8 mouse cellular contexts compared by ENCODE assay signal in the genomic region with DNA sequence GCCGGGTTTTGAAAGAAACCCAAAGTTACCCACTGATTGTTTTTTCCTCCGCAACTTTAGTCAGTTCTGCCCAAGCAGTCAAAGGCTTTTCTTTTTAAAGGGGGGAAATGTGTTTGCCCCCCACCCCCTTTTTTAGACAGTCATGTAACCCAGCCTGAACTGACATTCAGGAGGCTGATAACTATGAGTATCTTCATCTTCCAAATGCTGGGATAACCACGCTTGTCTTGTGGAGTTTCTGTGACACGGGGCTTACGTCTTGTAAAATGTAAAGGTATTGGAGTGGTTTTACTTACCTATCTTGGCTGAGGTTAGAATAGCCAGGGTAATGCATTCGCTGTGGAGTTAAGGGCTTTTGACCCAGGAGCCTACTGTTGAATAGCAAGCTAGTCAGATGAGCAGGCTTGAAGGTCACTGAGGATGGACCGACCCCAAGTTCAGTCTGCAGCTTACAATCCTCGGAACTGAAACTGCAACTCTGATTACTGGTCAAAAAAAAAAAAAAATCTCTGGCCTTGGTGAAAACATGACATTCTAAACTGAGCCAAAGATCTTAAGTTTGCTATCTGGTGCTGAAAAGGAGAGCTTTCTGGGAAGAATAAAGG. TPM values are rescaled to one million over a fixed set of nuclear protein-coding genes. Genes with fewer than 3 reads are reported as not detected.
DNase-seq lines count a peak whose midpoint lies in the region; ATAC-seq and TF ChIP-seq lines count a peak whose summit lies in the region.

A gene (minus strand): TSS at position 318 of the 605 bp plus-strand sequence.

- no peaks in the 10 kb centered on the region for H3K36me3 ChIP-seq in heart, embryonic 11.5 days (ENCODE audit: control insufficient read depth, insufficient read depth, low read length)
- H3K36me3 ChIP-seq in kidney, postnatal 0 days (ENCODE audit: insufficient read depth, low read length), result no peaks in the 10 kb centered on the region
- H3K36me3 ChIP-seq in megakaryocyte, embryonic 14.5 days (replicated peaks; ENCODE audit: low read length), result peaks cover 10% of the 10 kb centered on the region

- peak within 1 kb of the TSS; percentile 98 for H3K27ac ChIP-seq in cortical plate, adult 2 months (ENCODE audit: insufficient read depth, low read length)
- H3K27ac ChIP-seq in heart, embryonic 11.5 days (ENCODE audit: low read depth, low read length), result peak within 1 kb of the TSS; percentile 94
- H3K27ac ChIP-seq in kidney, postnatal 0 days, result peak within 1 kb of the TSS; percentile 97

- WGBS in heart, embryonic 11.5 days (ENCODE audit: insufficient replicate concordance), result 2% methylated on average over 8 of the region's 8 CpGs
- 2% methylated on average over 8 of the region's 8 CpGs for WGBS in kidney, postnatal 0 days

- peak within 1 kb of the TSS; percentile 90 for H3K4me3 ChIP-seq in cortical plate, adult 2 months (ENCODE audit: insufficient read depth, low read length)
- H3K4me3 ChIP-seq in heart, embryonic 11.5 days (ENCODE audit: low read depth, low read length), result peak within 1 kb of the TSS; percentile 61
- peak within 1 kb of the TSS; percentile 80 for H3K4me3 ChIP-seq in kidney, postnatal 0 days (replicated peaks; ENCODE audit: low read depth, low read length)
- peak within 1 kb of the TSS; percentile 97 for H3K4me3 ChIP-seq in megakaryocyte, embryonic 14.5 days (replicated peaks)

- peak within 1 kb of the TSS; percentile 76 for H3K4me2 ChIP-seq in heart, embryonic 11.5 days
- H3K4me2 ChIP-seq in kidney, postnatal 0 days (ENCODE audit: low read length), result peak within 1 kb of the TSS; percentile 77

- no peaks in the 10 kb centered on the region for H3K27me3 ChIP-seq in heart, embryonic 11.5 days (ENCODE audit: control insufficient read depth, insufficient read depth, low read length)
- no peaks in the 10 kb centered on the region for H3K27me3 ChIP-seq in kidney, postnatal 0 days (ENCODE audit: insufficient read depth, low read length)
- no peaks in the 10 kb centered on the region for H3K27me3 ChIP-seq in megakaryocyte, embryonic 14.5 days (replicated peaks)

- TF ChIP-seq POLR2A in cortical plate, adult 2 months (IDR thresholded peaks at IDR 0.05; ENCODE audit: extremely low read depth, insufficient read depth, low read length), result no peak

- TF ChIP-seq CTCF in cortical plate, adult 2 months (IDR thresholded peaks at IDR 0.05; ENCODE audit: extremely low read depth, insufficient read depth, low read length), result no peak
- TF ChIP-seq CTCF in kidney, postnatal 0 days (IDR thresholded peaks at IDR 0.05; ENCODE audit: low read depth), result no peak

- ATAC-seq in heart, embryonic 11.5 days (replicated peaks; ENCODE audit: insufficient number of reproducible peaks, low FRiP score, low TSS enrichment), result peak; percentile 2; the same call in 1 of the 2 replicates
- ATAC-seq in kidney, postnatal 0 days (replicated peaks; ENCODE audit: low FRiP score, low read depth), result peak; percentile 26; the same call in 1 of the 2 replicates

- no peak for DNase-seq in thymus, postnatal 0 days (ENCODE audit: low spot score)
- no peak for DNase-seq in thymus, postnatal 36 days
- no peak for DNase-seq in kidney, postnatal 0 days (ENCODE audit: low spot score)
- no peak for DNase-seq in testis, postnatal 10 days (ENCODE audit: low spot score)
- no peak for DNase-seq in thymus, postnatal 25 days

- H3K9ac ChIP-seq in heart, embryonic 11.5 days (ENCODE audit: low read depth, low read length), result peak within 1 kb of the TSS; percentile 91
- H3K9ac ChIP-seq in kidney, postnatal 0 days (ENCODE audit: low read depth, low read length), result peak within 1 kb of the TSS; percentile 82

- H3K9me3 ChIP-seq in heart, embryonic 11.5 days (replicated peaks; ENCODE audit: control insufficient read depth, low read length), result no peaks in the 10 kb centered on the region
- H3K9me3 ChIP-seq in kidney, postnatal 0 days (replicated peaks; ENCODE audit: low read length), result no peaks in the 10 kb centered on the region
- no peaks in the 10 kb centered on the region for H3K9me3 ChIP-seq in megakaryocyte, embryonic 14.5 days

- H3K4me1 ChIP-seq in cortical plate, adult 2 months (ENCODE audit: control insufficient read depth, insufficient read depth, low read length), result no peaks in the 10 kb centered on the region
- H3K4me1 ChIP-seq in heart, embryonic 11.5 days (ENCODE audit: control insufficient read depth, insufficient read depth, low read length), result peaks cover 3% of the 10 kb centered on the region; the same call in 1 of the 2 replicates
- peaks cover 13% of the 10 kb centered on the region; the same call in 1 of the 2 replicates for H3K4me1 ChIP-seq in kidney, postnatal 0 days (replicated peaks; ENCODE audit: insufficient read depth, low read length)
- H3K4me1 ChIP-seq in megakaryocyte, embryonic 14.5 days, result peaks cover 44% of the 10 kb centered on the region

RNA-seq across cellular contexts. Expression of the gene that starts here (rescaled TPM):
- polyA plus RNA-seq in thymus, postnatal 0 days (2015; fragmentation: Nextera tagmentation; extraction: Ambion mirVana), result 53.5 and 64.7 TPM in 2 replicates
- polyA plus RNA-seq in cortical plate, adult 2 months (2012; rRNA removed), result 46.9 and 47.5 TPM in 2 replicates
- polyA plus RNA-seq in heart, embryonic 11.5 days (2014; fragmentation: Nextera tagmentation; extraction: Ambion mirVana), result 54.9 and 59.2 TPM in 2 replicates
- polyA plus RNA-seq in kidney, postnatal 0 days (2015; fragmentation: Nextera tagmentation; extraction: Ambion mirVana), result 57.8 and 65.2 TPM in 2 replicates
- 20.5 and 23.0 TPM in 2 replicates for polyA plus RNA-seq in megakaryocyte, embryonic 14.5 days (2012; ENCODE audit: insufficient read depth, low replicate concordance)
